Mouse (Mus musculus): ENCODE results near the gene Atp6v0a4.

DNA sequence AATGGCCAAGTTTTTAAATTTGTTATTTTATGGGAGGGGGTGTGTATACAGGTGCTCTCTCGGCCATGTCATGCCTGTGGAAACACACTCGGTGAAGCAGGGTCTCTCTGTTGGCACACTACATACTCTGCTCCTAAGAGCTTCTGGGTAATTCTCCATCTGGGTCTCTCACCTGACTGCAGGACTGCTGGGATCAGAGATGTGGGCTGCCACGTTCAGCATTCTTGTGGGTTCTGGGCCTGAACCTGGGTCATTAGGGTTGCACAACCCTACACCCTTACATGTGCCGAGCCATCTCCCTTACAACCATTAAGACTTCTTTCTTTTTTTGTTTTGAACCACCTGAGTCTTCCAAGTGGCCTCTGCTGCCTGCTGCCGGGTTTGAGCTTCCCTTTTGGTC, 2.5 kb downstream of the Atp6v0a4 start:
- TF ChIP-seq CTCF (IDR thresholded peaks at IDR 0.05; ENCODE audit: low read depth, low read length) = no peak
- TF ChIP-seq TAL1 (conservative IDR thresholded peaks at IDR 0.05; ENCODE audit: low read depth, low read length) = no peak
- TF ChIP-seq POLR2AphosphoS5 (IDR thresholded peaks at IDR 0.05; ENCODE audit: insufficient replicate concordance, low read depth, low read length) = no peak

Data from G1E (cell line).